Mouse (Mus musculus) hindbrain, embryonic 16.5 days (tissue): ENCODE results near the gene Slc4a1. TPM values are rescaled to one million over a fixed set of nuclear protein-coding genes. Genes with fewer than 3 reads are reported as not detected.
"Not testable (repeated sequence)": the region's sequence is repeated elsewhere in the genome, so short reads cannot be mapped to it uniquely, and the experiment has no call there.

ENCODE experiments used
- ATAC-seq: fragments of 200-750 bp; cut with Nextera tagmentation; 2 replicates; pipeline ENCODE4 v1.8.0; 2017; ENCODE audit warnings: moderate TSS enrichment, moderate library complexity
- H3K27ac ChIP-seq: fragments of 300-500 bp; sonication (generic); 2 replicates; pipeline ENCODE4 v1.5.1; 2014; ENCODE audit warnings: low read depth, mild to moderate bottlenecking, control low read depth, low read length, moderate library complexity
- H3K27me3 ChIP-seq: fragments of 300-500 bp; sonication (generic); replicated peaks from 2 replicates; pipeline ENCODE4 v1.6.1; 2014; ENCODE audit warnings: low read length; ENCODE audit not compliant: control insufficient read depth, insufficient read depth
- H3K36me3 ChIP-seq: fragments of 300-500 bp; sonication (generic); 2 replicates; pipeline ENCODE4 v1.6.1; 2014; ENCODE audit warnings: mild to moderate bottlenecking, low read length, moderate library complexity, mixed read lengths; ENCODE audit not compliant: control insufficient read depth, insufficient read depth
- H3K4me1 ChIP-seq: fragments of 300-500 bp; sonication (generic); 2 replicates; pipeline ENCODE4 v1.6.1; 2014; ENCODE audit warnings: low read depth, low read length; ENCODE audit not compliant: control insufficient read depth, insufficient read depth
- H3K4me2 ChIP-seq: fragments of 300-500 bp; sonication (generic); 2 replicates; pipeline ENCODE4 v1.6.1; 2014; ENCODE audit warnings: mild to moderate bottlenecking, low read length, control low read depth, moderate library complexity
- H3K4me3 ChIP-seq: fragments of 300-500 bp; sonication (generic); 2 replicates; pipeline ENCODE4 v1.5.1; 2014; ENCODE audit warnings: mild to moderate bottlenecking, low read length, control low read depth, moderate library complexity
- H3K9ac ChIP-seq: fragments of 300-500 bp; sonication (generic); 2 replicates; pipeline ENCODE4 v1.6.1; 2014; ENCODE audit warnings: low read depth, mild to moderate bottlenecking, control low read depth, low read length, moderate library complexity
- H3K9me3 ChIP-seq: fragments of 300-500 bp; sonication (generic); 2 replicates; pipeline ENCODE4 v1.6.1; 2014; ENCODE audit warnings: mild to moderate bottlenecking, low read length, moderate library complexity; ENCODE audit not compliant: control insufficient read depth
- WGBS: fragments of 180-500 bp; shearing (Covaris S2); extraction: QIAGEN DNeasy Blood & Tissue Kit; methylation state at CpG from one replicate; pipeline ENCODE4 v1.1.7; 2014; 5-methylcytosine and 5-hydroxymethylcytosine counted together
- polyA plus RNA-seq: library from polyadenylated mRNA; unstranded; fragments of >200 nt; fragmentation: Nextera tagmentation; extraction: Ambion mirVana; gene quantifications from 2 replicates; pipeline ENCODE4 v1.2.1, GENCODE M21; 2015

The Slc4a1 gene
- polyA plus RNA-seq, 1 experiment from 2014 or later = 1.4 TPM

GRCm38 (mm10) chr11:102393719-102394420, 27.9 kb upstream of the Slc4a1 start:
- H3K9ac ChIP-seq = peak overlapping the region; percentile 91
- H3K4me3 ChIP-seq = peak overlapping the region; percentile 87
- H3K9me3 ChIP-seq = no peaks in the 10 kb centered on the region
- peak overlapping the region; percentile 98 for H3K27ac ChIP-seq
- H3K4me2 ChIP-seq = peak overlapping the region; percentile 78
- WGBS = 5% methylated on average over 17 of the region's 17 CpGs
- no peaks in the 10 kb centered on the region for H3K27me3 ChIP-seq
- peak; percentile 65 for ATAC-seq
- H3K4me1 ChIP-seq = peaks cover 42% of the 10 kb centered on the region
- H3K36me3 ChIP-seq = no peaks in the 10 kb centered on the region; the same call in 1 of the 2 replicates

GRCm38 (mm10) chr11:102393238-102393634, 27.2 kb upstream of the Slc4a1 start, which contains the start of gene Rundc3a:
Gene Rundc3a, plus strand, starts transcription at chr11:102393403.
- Histone ChIP-seq H3K4me2 (peak within 1 kb of the TSS; percentile 78), H3K27me3 (no peaks in the 10 kb centered on the region), H3K9ac (peak within 1 kb of the TSS; percentile 91), H3K4me1 (peaks cover 39% of the 10 kb centered on the region), H3K4me3 (peak within 1 kb of the TSS; percentile 87), H3K36me3 (no peaks in the 10 kb centered on the region; the same call in 1 of the 2 replicates), H3K9me3 (no peaks in the 10 kb centered on the region), H3K27ac (peak within 1 kb of the TSS; percentile 98)
- 0% methylated on average over 29 of the region's 34 CpGs for WGBS
- ATAC-seq = peak; percentile 93

DNA sequence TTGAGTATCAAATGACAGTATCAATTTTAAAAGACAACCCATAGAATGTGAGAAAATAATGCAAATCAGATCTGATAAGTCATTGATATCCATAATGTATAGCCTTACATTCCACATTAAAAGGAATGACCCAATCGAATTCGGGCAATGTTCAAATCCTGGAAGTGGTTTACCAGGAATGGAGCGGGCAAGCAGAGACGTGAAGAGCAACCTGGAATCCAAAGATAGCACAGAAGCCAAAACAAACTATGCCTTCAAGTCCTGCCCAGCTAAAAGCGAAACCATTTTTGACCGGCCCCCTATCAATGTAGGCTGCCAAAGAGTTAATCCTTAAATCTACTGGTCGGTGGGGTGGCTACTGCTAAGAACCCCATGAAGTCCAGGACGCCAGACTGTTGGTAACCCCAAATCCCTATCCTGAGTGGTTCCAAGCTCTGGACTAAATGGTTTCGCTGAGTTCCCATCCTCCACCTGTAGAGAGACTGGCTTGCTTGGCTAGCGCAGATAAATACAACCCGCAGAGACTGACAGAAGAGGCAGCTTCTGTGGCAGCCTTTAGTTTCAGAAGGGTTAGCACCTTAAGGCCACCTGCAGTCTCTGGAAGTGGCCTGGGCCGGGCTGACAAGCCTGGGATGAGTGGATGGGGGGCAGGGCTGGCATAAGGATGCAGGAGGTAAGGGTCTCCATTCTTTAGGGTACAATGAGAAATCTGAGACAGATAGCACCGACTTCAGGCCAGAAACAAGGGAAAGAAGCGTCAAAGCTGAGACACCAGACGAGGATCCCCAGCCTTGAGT, 26.6 kb upstream of the Slc4a1 start:
- Histone ChIP-seq H3K4me2 (peak overlapping the region; percentile 78), H3K9ac (peak overlapping the region; percentile 71), H3K4me1 (peaks cover 39% of the 10 kb centered on the region), H3K9me3 (no peaks in the 10 kb centered on the region), H3K4me3 (peak overlapping the region; percentile 87), H3K36me3 (no peaks in the 10 kb centered on the region), H3K27me3 (no peaks in the 10 kb centered on the region), H3K27ac (peak overlapping the region; percentile 98)
- 22% methylated on average over 15 of the region's 15 CpGs for WGBS
- peak; percentile 62; the same call in 1 of the 2 replicates for ATAC-seq

DNA sequence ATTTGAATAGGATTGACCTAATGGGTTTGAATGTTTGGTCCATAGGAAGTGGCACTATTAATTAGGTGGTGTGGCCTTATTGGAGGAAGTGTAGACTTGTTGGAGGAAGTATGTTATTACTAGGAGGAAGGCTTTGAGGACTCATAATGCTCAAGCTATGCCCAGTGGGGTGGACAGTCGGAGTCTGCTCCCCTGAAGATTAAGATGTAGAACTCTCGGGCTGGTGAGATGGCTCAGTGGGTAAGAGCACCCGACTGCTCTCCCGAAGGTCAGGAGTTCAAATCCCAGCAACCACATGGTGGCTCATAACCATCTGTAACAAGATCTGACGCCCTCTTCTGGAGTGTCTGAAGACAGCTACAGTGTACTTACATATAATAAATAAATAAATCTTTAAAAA, 23.4 kb upstream of the Slc4a1 start:
- WGBS = 78% methylated on average over 4 of the region's 5 CpGs
- H3K4me3 ChIP-seq, H3K4me1 ChIP-seq, ATAC-seq, H3K27ac ChIP-seq, H3K9me3 ChIP-seq, H3K4me2 ChIP-seq, H3K9ac ChIP-seq, H3K27me3 ChIP-seq, H3K36me3 ChIP-seq: not testable (repeated sequence)

DNA sequence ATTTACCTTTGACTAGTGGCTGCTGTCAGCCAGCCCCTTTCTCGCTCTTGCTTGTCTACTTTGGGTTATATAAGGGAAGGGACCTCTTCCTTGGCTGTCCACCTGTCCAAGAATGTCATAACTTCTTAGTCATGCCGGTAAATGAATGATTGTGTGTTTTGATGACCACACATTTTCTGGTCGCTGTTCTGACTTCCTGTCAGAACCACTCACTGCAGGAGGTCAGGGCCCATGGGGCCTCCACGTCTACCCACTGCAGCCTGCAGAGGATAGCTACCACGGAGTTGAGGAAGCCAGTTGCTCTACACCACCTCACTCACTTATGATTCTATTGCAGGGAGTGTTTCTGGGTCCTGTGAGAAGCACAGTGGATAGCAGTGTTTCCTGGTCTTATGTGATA, 20.1 kb upstream of the Slc4a1 start:
- ATAC-seq = no peak
- WGBS = 77% methylated on average over 5 of the region's 5 CpGs
- Histone ChIP-seq H3K4me3 (no peak overlapping the region), H3K4me1 (no peaks in the 10 kb centered on the region), H3K27ac (no peak overlapping the region), H3K9ac (no peak overlapping the region), H3K27me3 (no peaks in the 10 kb centered on the region), H3K9me3 (no peaks in the 10 kb centered on the region), H3K4me2 (no peak overlapping the region), H3K36me3 (no peaks in the 10 kb centered on the region)

DNA sequence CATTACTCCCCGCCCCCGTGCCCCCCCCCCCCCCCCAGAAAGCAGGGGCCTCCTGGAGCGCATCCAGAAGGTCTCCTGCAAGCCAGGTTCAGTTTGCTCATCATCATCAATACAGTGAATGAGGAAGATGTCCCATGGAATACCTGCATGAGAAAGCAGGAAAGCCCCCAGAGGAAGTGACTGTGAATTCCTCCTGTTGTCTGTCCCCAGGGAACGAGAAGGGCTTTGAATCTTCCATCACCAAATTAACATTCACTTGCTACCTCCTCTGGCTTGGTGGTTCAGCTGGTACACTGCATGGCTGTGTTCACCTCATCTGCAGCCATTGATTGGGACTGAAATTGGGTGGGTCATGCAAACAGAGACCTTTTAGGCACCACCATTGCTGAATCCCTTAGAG, 19.1 kb upstream of the Slc4a1 start:
- H3K4me1 ChIP-seq = no peaks in the 10 kb centered on the region
- no peak overlapping the region for H3K27ac ChIP-seq
- no peak for ATAC-seq
- 62% methylated on average over 4 of the region's 4 CpGs for WGBS
- no peak overlapping the region for H3K4me3 ChIP-seq
- no peaks in the 10 kb centered on the region for H3K9me3 ChIP-seq
- H3K9ac ChIP-seq = no peak overlapping the region
- H3K27me3 ChIP-seq = no peaks in the 10 kb centered on the region
- H3K36me3 ChIP-seq = no peaks in the 10 kb centered on the region
- no peak overlapping the region for H3K4me2 ChIP-seq

- Histone ChIP-seq H3K9ac (no peak overlapping the region), H3K4me3 (no peak overlapping the region), H3K9me3 (no peaks in the 10 kb centered on the region), H3K27me3 (no peaks in the 10 kb centered on the region), H3K27ac (no peak overlapping the region), H3K36me3 (no peaks in the 10 kb centered on the region), H3K4me1 (no peaks in the 10 kb centered on the region), H3K4me2 (no peak overlapping the region)
- 69% methylated on average over 2 of the region's 2 CpGs for WGBS
- no peak for ATAC-seq
Measured at GRCm38 (mm10) chr11:102384418-102384817, 18.4 kb upstream of the Slc4a1 start.

DNA sequence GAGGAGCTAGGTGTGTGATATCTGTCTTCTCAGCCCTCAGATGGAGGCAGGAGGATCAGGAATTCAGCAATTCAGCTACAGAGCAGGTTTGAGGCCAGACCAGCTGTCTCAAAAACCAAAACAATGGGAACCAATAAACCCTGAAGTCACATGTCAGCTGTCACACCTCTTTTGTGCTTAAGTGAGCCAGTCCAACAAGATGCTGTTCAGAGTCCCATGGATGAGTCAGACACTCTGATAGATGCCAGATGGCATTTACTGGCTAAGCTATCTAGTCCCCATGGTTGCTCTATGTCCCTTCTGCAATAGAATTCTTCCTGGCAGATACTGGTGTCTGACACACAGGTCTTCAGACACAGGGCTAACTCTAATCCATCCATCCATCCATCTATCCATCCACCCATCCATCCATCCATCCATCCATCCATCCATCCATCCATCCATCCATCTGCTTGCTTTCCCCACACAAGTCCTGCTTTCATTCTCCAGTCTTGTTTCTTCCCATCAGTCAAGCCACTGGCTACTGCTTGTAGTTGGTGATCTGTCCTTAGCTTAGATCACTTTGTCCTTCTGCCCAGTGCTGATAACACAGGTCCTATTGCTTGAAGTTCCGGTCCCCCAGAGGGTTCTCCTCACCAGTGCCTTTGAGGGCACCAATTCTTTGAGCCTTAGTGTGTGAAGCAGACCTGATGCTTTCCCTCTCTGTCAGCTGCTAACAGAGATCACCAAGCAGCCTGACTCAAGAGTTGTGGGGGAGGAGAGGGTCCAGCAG, 17.5 kb upstream of the Slc4a1 start:
- Histone ChIP-seq H3K27ac (no peak overlapping the region), H3K9ac (no peak overlapping the region), H3K36me3 (no peaks in the 10 kb centered on the region), H3K27me3 (no peaks in the 10 kb centered on the region), H3K4me3 (no peak overlapping the region), H3K4me1 (no peaks in the 10 kb centered on the region), H3K4me2 (no peak overlapping the region), H3K9me3 (no peaks in the 10 kb centered on the region)
- ATAC-seq = no peak
- WGBS = 86% methylated on average over 1 of the region's 1 CpGs

- Histone ChIP-seq H3K9me3 (no peaks in the 10 kb centered on the region), H3K4me2 (no peak overlapping the region), H3K27me3 (no peaks in the 10 kb centered on the region), H3K4me3 (no peak overlapping the region), H3K9ac (no peak overlapping the region), H3K36me3 (no peaks in the 10 kb centered on the region), H3K4me1 (no peaks in the 10 kb centered on the region), H3K27ac (no peak overlapping the region)
- no peak for ATAC-seq
- 97% methylated on average over 3 of the region's 3 CpGs for WGBS
Measured at GRCm38 (mm10) chr11:102382794-102383193, 16.8 kb upstream of the Slc4a1 start.
